ENCODE assay signal across 11 mouse cellular contexts in genomic region chr8:8574521-8575499, GRCm38 (mm10).
DNase-seq lines count a peak whose midpoint lies in the region; ATAC-seq lines count a peak whose summit lies in the region.
"Had no signal": no experiment of that assay in that cellular context is flagged by ENCODE, and none has a peak within 500 bp of the region (broad histone marks: within the 10 kb centered on the region; RNA-seq: fewer than 3 reads in every experiment).

No protein-coding gene starts in this region.

- H3K36me3 ChIP-seq in forebrain, embryonic 14.5 days (ENCODE audit: control insufficient read depth, insufficient read depth, low read length): no peaks in the 10 kb centered on the region
- H3K36me3 ChIP-seq in midbrain, embryonic 10.5 days: no peaks in the 10 kb centered on the region
- no peaks in the 10 kb centered on the region for H3K36me3 ChIP-seq in neural tube, embryonic 15.5 days
- H3K36me3 ChIP-seq: heart, embryonic 12.5 days; liver, embryonic 15.5 days had no signal

- H3K9ac ChIP-seq in forebrain, embryonic 14.5 days (ENCODE audit: low read length): no peak overlapping the region
- no peak overlapping the region for H3K9ac ChIP-seq in neural tube, embryonic 15.5 days (replicated peaks)
- H3K9ac ChIP-seq: heart, embryonic 12.5 days; liver, embryonic 15.5 days had no signal

- H3K9me3 ChIP-seq in forebrain, embryonic 14.5 days (replicated peaks; ENCODE audit: control insufficient read depth, low read length): no peaks in the 10 kb centered on the region
- no peaks in the 10 kb centered on the region for H3K9me3 ChIP-seq in midbrain, embryonic 10.5 days (replicated peaks)
- no peaks in the 10 kb centered on the region for H3K9me3 ChIP-seq in neural tube, embryonic 15.5 days (replicated peaks)
- H3K9me3 ChIP-seq: heart, embryonic 12.5 days; liver, embryonic 15.5 days had no signal

- H3K27me3 ChIP-seq in forebrain, embryonic 14.5 days (replicated peaks; ENCODE audit: control insufficient read depth, insufficient read depth, low read length): no peaks in the 10 kb centered on the region
- peaks cover 81% of the 10 kb centered on the region for H3K27me3 ChIP-seq in midbrain, embryonic 10.5 days (ENCODE audit: low read depth, poor library complexity, severe bottlenecking)
- H3K27me3 ChIP-seq in neural tube, embryonic 15.5 days (replicated peaks): 0 out of 2 replicates have a peak, but pooled peaks cover 3% of the 10 kb centered on the region
- H3K27me3 ChIP-seq: heart, embryonic 12.5 days; liver, embryonic 15.5 days had no signal

- WGBS in forebrain, embryonic 14.5 days: 21% methylated on average over 19 of the region's 19 CpGs
- 25% methylated on average over 19 of the region's 19 CpGs for WGBS in midbrain, embryonic 10.5 days
- WGBS in neural tube, embryonic 15.5 days: 25% methylated on average over 19 of the region's 19 CpGs

- no peak overlapping the region for H3K27ac ChIP-seq in forebrain, embryonic 14.5 days (ENCODE audit: low read depth, low read length)
- H3K27ac ChIP-seq in midbrain, embryonic 10.5 days (replicated peaks): peak overlapping the region; percentile 55; the same call in 1 of the 2 replicates
- H3K27ac ChIP-seq in neural tube, embryonic 15.5 days (replicated peaks): no peak overlapping the region
- H3K27ac ChIP-seq: liver, embryonic 15.5 days had no signal

- H3K4me3 ChIP-seq in forebrain, embryonic 14.5 days (ENCODE audit: low read depth, low read length): no peak overlapping the region
- peak overlapping the region; percentile 29 for H3K4me3 ChIP-seq in midbrain, embryonic 10.5 days
- no peak overlapping the region for H3K4me3 ChIP-seq in neural tube, embryonic 15.5 days (replicated peaks)
- H3K4me3 ChIP-seq: heart, embryonic 12.5 days; liver, embryonic 15.5 days had no signal

- H3K4me1 ChIP-seq in forebrain, embryonic 14.5 days (ENCODE audit: control insufficient read depth, insufficient read depth, low read length): peaks cover 12% of the 10 kb centered on the region
- peaks cover 66% of the 10 kb centered on the region for H3K4me1 ChIP-seq in midbrain, embryonic 10.5 days
- H3K4me1 ChIP-seq in neural tube, embryonic 15.5 days: peaks cover 11% of the 10 kb centered on the region
- H3K4me1 ChIP-seq: liver, embryonic 15.5 days had no signal

- peak overlapping the region; percentile 16; the same call in 1 of the 2 replicates for H3K4me2 ChIP-seq in forebrain, embryonic 14.5 days (ENCODE audit: low read length)
- H3K4me2 ChIP-seq in neural tube, embryonic 15.5 days: 0 out of 2 replicates have a peak overlapping the region, but pooled peaks have one; percentile 1
- H3K4me2 ChIP-seq: heart, embryonic 12.5 days; liver, embryonic 15.5 days had no signal

- DNase-seq in embryo, embryonic 11.5 days (ENCODE audit: low read depth, low spot score): peak; percentile 38
- DNase-seq in forebrain, embryonic 14.5 days (ENCODE audit: low spot score): peak; percentile 73
- peak; percentile 86 for DNase-seq in midbrain, embryonic 10.5 days (ENCODE audit: low spot score)
- no peak for DNase-seq in adrenal gland, postnatal 36 days
- no peak for DNase-seq in cerebellum, adult 9-10 months
- no peak for DNase-seq in urinary bladder, adult 18-20 months (ENCODE audit: low spot score in 2 of 2)
- DNase-seq: kidney, postnatal 36 days; thymus, postnatal 25 days had no signal

- ATAC-seq in forebrain, embryonic 14.5 days: peak; percentile 72
- peak; percentile 59; the same call in 1 of the 2 replicates for ATAC-seq in neural tube, embryonic 15.5 days (ENCODE audit: low FRiP score)

Comparison
In these comparisons a context has a peak if more than half of its experiments do, and no peak if none do; other contexts are left out.
1. DNase-seq: peak in embryo, embryonic 11.5 days (single experiment), forebrain, embryonic 14.5 days (single experiment) and midbrain, embryonic 10.5 days (single experiment); none in adrenal gland, postnatal 36 days (0 of 2), cerebellum, adult 9-10 months (single experiment) and urinary bladder, adult 18-20 months (0 of 2).